Mouse (Mus musculus) E14TG2a.4 (cell line): ENCODE results near the gene Rbm34.
"Not testable (repeated sequence)": the region's sequence is repeated elsewhere in the genome, so short reads cannot be mapped to it uniquely, and the experiment has no call there.

ENCODE experiments used
- CTCF ChIP-seq: conservative IDR thresholded peaks from 2 replicates; pipeline ENCODE4 v1.5.1; 2014; ENCODE audit warnings: low read length
- NANOG ChIP-seq: IDR thresholded peaks from 2 replicates; pipeline ENCODE4 v1.6.1; 2014; ENCODE audit warnings: borderline replicate concordance, low read length, mixed read lengths
- POU5F1 ChIP-seq: IDR thresholded peaks from 2 replicates; pipeline ENCODE4 v1.6.1; 2014; ENCODE audit warnings: low read length, borderline replicate concordance

- not testable (repeated sequence) for TF ChIP-seq NANOG, CTCF, POU5F1
Observed at GRCm38 (mm10) chr8:126914107-126914490, 56.8 kb downstream of the Rbm34 start.
